Comparison of ENCODE assay signal across 16 mouse cellular contexts in the genomic region with DNA sequence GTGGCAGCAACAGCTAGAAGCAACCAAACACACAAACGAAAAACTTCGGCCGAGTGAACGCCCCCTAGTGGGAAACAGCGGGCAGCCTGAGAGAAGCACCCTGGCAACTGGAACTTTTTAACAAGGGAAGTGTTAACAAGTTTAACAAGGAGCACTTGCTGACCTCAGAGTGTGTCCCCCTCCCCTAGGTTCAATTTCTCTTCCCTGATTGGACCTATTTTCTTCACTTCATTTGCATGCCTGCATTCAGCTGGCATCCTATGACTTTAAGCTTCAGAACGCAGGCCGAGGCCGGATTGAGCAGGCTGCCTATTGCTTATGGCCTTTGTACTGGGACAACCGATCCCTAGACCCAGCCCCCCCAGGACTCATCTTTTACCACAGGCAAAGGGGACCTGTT. TPM values are rescaled to one million over a fixed set of nuclear protein-coding genes. Genes with fewer than 3 reads are reported as not detected.
DNase-seq lines count a peak whose midpoint lies in the region; ATAC-seq and TF ChIP-seq lines count a peak whose summit lies in the region.
"Had no signal": no experiment of that assay in that cellular context is flagged by ENCODE, and none has a peak within 500 bp of the region (broad histone marks: within the 10 kb centered on the region; RNA-seq: fewer than 3 reads in every experiment).

No protein-coding gene starts in this region.

- no peak for TF ChIP-seq POLR2A in bone marrow macrophage, adult 2 months (IDR thresholded peaks at IDR 0.05; ENCODE audit: borderline replicate concordance, low read depth, low read length)
- TF ChIP-seq POLR2A in small intestine, adult 2 months (IDR thresholded peaks at IDR 0.05; ENCODE audit: low read depth, low read length), result no peak

- DNase-seq in forebrain, embryonic 10.5 days (ENCODE audit: extremely low spot score, low spot score), result no peak
- no peak for DNase-seq in forebrain, postnatal 0 days
- peak; percentile 15 for DNase-seq in neural tube, embryonic 11.5 days (ENCODE audit: low spot score)
- DNase-seq in neural tube, embryonic 10.5 days (ENCODE audit: extremely low spot score, low spot score), result no peak
- DNase-seq in Muller cell, postnatal 12 days (ENCODE audit: inconsistent ontology term), result no peak
- no peak for DNase-seq in right cerebral cortex, postnatal 14 days
- DNase-seq: cerebellum, adult 9-10 months; gastrocnemius, postnatal 36 days had no signal

- no peaks in the 10 kb centered on the region for H3K27me3 ChIP-seq in forebrain, embryonic 10.5 days (ENCODE audit: poor library complexity, severe bottlenecking)
- no peaks in the 10 kb centered on the region for H3K27me3 ChIP-seq in forebrain, postnatal 0 days (ENCODE audit: insufficient read depth, low read length)
- H3K27me3 ChIP-seq in neural tube, embryonic 11.5 days (ENCODE audit: control insufficient read depth, insufficient read depth, low read length), result no peaks in the 10 kb centered on the region
- H3K27me3 ChIP-seq in small intestine, adult 2 months (ENCODE audit: control insufficient read depth, insufficient read depth, low read length), result no peaks in the 10 kb centered on the region

- H3K4me1 ChIP-seq in forebrain, embryonic 10.5 days, result no peaks in the 10 kb centered on the region
- H3K4me1 ChIP-seq in forebrain, postnatal 0 days (ENCODE audit: insufficient read depth), result no peaks in the 10 kb centered on the region
- H3K4me1 ChIP-seq in neural tube, embryonic 11.5 days (ENCODE audit: control insufficient read depth, insufficient read depth, low read length), result no peaks in the 10 kb centered on the region
- H3K4me1 ChIP-seq in bone marrow macrophage, adult 2 months (ENCODE audit: control insufficient read depth, insufficient read depth, low read length), result no peaks in the 10 kb centered on the region
- no peaks in the 10 kb centered on the region for H3K4me1 ChIP-seq in small intestine, adult 2 months (ENCODE audit: control insufficient read depth, insufficient read depth, insufficient read length, low read length)

- H3K9me3 ChIP-seq in forebrain, embryonic 10.5 days, result no peaks in the 10 kb centered on the region
- no peaks in the 10 kb centered on the region for H3K9me3 ChIP-seq in forebrain, postnatal 0 days (ENCODE audit: low read length)
- H3K9me3 ChIP-seq in neural tube, embryonic 11.5 days (ENCODE audit: control insufficient read depth, low read length), result no peaks in the 10 kb centered on the region

- no peak overlapping the region for H3K9ac ChIP-seq in forebrain, postnatal 0 days
- no peak overlapping the region for H3K9ac ChIP-seq in neural tube, embryonic 11.5 days (ENCODE audit: low read length)

- no peak overlapping the region for H3K4me2 ChIP-seq in forebrain, postnatal 0 days (ENCODE audit: low read depth)
- H3K4me2 ChIP-seq in neural tube, embryonic 11.5 days (ENCODE audit: low read depth), result no peak overlapping the region

- no peak overlapping the region for H3K4me3 ChIP-seq in forebrain, embryonic 10.5 days
- H3K4me3 ChIP-seq in forebrain, postnatal 0 days (ENCODE audit: low read depth, low read length), result no peak overlapping the region
- no peak overlapping the region for H3K4me3 ChIP-seq in neural tube, embryonic 11.5 days (ENCODE audit: low read depth, low read length)
- no peak overlapping the region for H3K4me3 ChIP-seq in bone marrow macrophage, adult 2 months (ENCODE audit: insufficient read depth, low read length)
- H3K4me3 ChIP-seq in small intestine, adult 2 months (ENCODE audit: low read depth, low read length), result no peak overlapping the region
- H3K4me3 ChIP-seq: myocyte had no signal

- H3K27ac ChIP-seq in forebrain, embryonic 10.5 days, result 0 out of 2 replicates have a peak overlapping the region, but pooled peaks have one; percentile 44
- H3K27ac ChIP-seq in forebrain, postnatal 0 days (ENCODE audit: low read depth, low read length), result no peak overlapping the region
- H3K27ac ChIP-seq in neural tube, embryonic 11.5 days (ENCODE audit: low read depth, low read length), result no peak overlapping the region
- no peak overlapping the region for H3K27ac ChIP-seq in bone marrow macrophage, adult 2 months (ENCODE audit: insufficient read depth, low read depth, low read length)
- no peak overlapping the region for H3K27ac ChIP-seq in small intestine, adult 2 months (ENCODE audit: insufficient read depth, low read depth, low read length)
- H3K27ac ChIP-seq: macrophage had no signal

- 77% methylated on average over 9 of the region's 9 CpGs for WGBS in forebrain, embryonic 10.5 days
- WGBS in forebrain, postnatal 0 days, result 68% methylated on average over 9 of the region's 9 CpGs
- 75% methylated on average over 9 of the region's 9 CpGs for WGBS in neural tube, embryonic 11.5 days
- WGBS in small intestine, adult 2 months, result 68% methylated on average over 9 of the region's 9 CpGs

- TF ChIP-seq CTCF in forebrain, postnatal 0 days (IDR thresholded peaks at IDR 0.05; ENCODE audit: low read depth), result no peak
- TF ChIP-seq CTCF in bone marrow macrophage, adult 2 months (IDR thresholded peaks at IDR 0.05; ENCODE audit: low read depth, low read length), result 0 out of 2 replicates have a peak, but pooled peaks have one; percentile 33
- peak; percentile 33; the same call in 1 of the 2 replicates for TF ChIP-seq CTCF in small intestine, adult 2 months (IDR thresholded peaks at IDR 0.05; ENCODE audit: extremely low read depth, insufficient read length, insufficient replicate concordance, low read depth, low read length)

- ATAC-seq in forebrain, postnatal 0 days, result no peak
- no peak for ATAC-seq in neural tube, embryonic 11.5 days (ENCODE audit: insufficient read depth, low FRiP score, low TSS enrichment)

- no peaks in the 10 kb centered on the region for H3K36me3 ChIP-seq in forebrain, embryonic 10.5 days (replicated peaks)
- no peaks in the 10 kb centered on the region for H3K36me3 ChIP-seq in forebrain, postnatal 0 days (ENCODE audit: insufficient read depth)
- no peaks in the 10 kb centered on the region for H3K36me3 ChIP-seq in neural tube, embryonic 11.5 days (ENCODE audit: control insufficient read depth, insufficient read depth, low read length)
- no peaks in the 10 kb centered on the region for H3K36me3 ChIP-seq in small intestine, adult 2 months (ENCODE audit: control insufficient read depth, insufficient read depth, low read length)

RNA-seq across cellular contexts. Expression of gene Asb14, which starts 27.0 kb away (rescaled TPM):
- polyA plus RNA-seq in forebrain, embryonic 10.5 days (2016; fragmentation: Nextera tagmentation; extraction: Ambion mirVana), result 0.23 TPM in 1 of 2 replicates, not detected in the other
- total RNA-seq in forebrain, postnatal 0 days (2014; rRNA removed), result 0.38 TPM in 2 replicates
- 0.13 and 0.16 TPM in 2 replicates for polyA plus RNA-seq in forebrain, postnatal 0 days (2015; fragmentation: Nextera tagmentation; extraction: Ambion mirVana)
- not detected in 2 replicates for polyA plus RNA-seq in neural tube, embryonic 11.5 days (2014; fragmentation: Nextera tagmentation; extraction: Ambion mirVana)
- polyA plus RNA-seq in bone marrow macrophage, adult 2 months (2012; ENCODE audit: insufficient read depth, insufficient read length, missing spikeins), result not detected in 2 replicates
- not detected in 2 replicates for polyA plus RNA-seq in small intestine, adult 2 months (2012; rRNA removed)
- total RNA-seq: adrenal gland, adult 18-20 months; hematopoietic stem cell, adult 5-6 weeks; left cerebral cortex, postnatal 25 days had no signal
- polyA plus RNA-seq: C2C12, macrophage had no signal
